Mouse (Mus musculus): Measurements from ENCODE around the gene 4933415A04Rik.

DNA sequence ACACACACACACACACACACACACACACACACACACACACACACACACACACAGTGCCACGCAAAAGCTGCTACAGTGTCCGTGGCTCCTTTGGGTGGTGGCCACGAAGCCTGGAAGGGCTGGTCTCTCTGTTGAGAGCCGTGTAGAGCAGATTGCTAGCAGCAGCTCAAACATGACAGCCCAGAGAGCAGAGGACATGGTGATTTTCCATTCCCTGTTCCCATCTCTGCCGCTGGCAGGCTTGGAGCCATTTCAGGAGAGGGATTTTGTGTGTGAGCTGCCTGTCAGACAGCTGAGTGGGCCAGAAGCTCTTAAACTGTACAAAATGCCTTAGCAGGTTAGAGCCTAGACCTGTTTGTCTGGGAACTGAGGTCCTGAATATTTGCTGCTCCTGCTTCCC, 20.1 kb upstream of the 4933415A04Rik start:
- no peak for TF ChIP-seq CTCF (IDR thresholded peaks at IDR 0.05; ENCODE audit: low read depth, low read length)
- no peak for TF ChIP-seq POLR2A (IDR thresholded peaks at IDR 0.05; ENCODE audit: extremely low read depth, insufficient read depth, low read length)

Measured in liver, adult 2 months (tissue).